Mouse (Mus musculus) gastrocnemius, adult 18-20 months (tissue): ENCODE results near the gene Pdilt. TPM values are rescaled to one million over a fixed set of nuclear protein-coding genes. Genes with fewer than 3 reads are reported as not detected.
"Not testable (repeated sequence)": the region's sequence is repeated elsewhere in the genome, so short reads cannot be mapped to it uniquely, and the experiment has no call there.

Experiments
- DNase-seq: peaks from one replicate; pipeline ENCODE4 v3.0.0; 2021; ENCODE audit warnings: low spot score
- long read RNA-seq, 2 experiments: library from polyadenylated mRNA; stranded (forward); transcript quantifications; one replicate each; pipeline ENCODE4 v2.0.0; 2021
- total RNA-seq, 2 experiments: library from RNA; stranded (reverse); gene quantifications; 2 replicates each; pipeline ENCODE4 v1.2.3; 2021

The Pdilt gene
- not detected for total RNA-seq
- long read RNA-seq, experiment 1 = 0 reads
- long read RNA-seq, experiment 2 = 0 reads

GRCm38 (mm10) chr7:119523389-119523788, at the start of gene Pdilt:
Pdilt (minus strand) TSS chr7:119523489.
- DNase-seq = no peak

DNA sequence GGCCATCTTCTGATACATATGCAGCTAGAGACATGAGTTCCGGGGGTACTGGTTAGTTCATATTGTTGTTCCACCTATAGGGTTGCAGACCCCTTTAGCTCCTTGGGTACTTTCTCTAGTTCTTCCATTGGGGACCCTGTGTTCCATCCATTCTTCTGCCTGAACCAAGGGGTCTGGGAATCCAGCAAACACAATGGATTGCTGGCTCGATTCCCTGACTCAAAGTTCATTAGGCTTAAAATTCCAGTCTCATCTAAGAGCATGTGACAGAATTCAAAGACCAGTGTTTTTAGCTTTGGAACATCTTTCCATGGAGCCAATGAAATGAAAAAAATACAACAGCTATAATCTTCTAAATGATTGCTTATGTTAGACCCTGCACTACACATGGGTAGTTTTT, 39.2 kb upstream of the Pdilt start:
- not testable (repeated sequence) for DNase-seq

- no peak for DNase-seq
Observed at GRCm38 (mm10) chr7:119561441-119561840, 38.2 kb upstream of the Pdilt start.

- DNase-seq = no peak
Observed at GRCm38 (mm10) chr7:119560452-119560835, 37.2 kb upstream of the Pdilt start.

DNA sequence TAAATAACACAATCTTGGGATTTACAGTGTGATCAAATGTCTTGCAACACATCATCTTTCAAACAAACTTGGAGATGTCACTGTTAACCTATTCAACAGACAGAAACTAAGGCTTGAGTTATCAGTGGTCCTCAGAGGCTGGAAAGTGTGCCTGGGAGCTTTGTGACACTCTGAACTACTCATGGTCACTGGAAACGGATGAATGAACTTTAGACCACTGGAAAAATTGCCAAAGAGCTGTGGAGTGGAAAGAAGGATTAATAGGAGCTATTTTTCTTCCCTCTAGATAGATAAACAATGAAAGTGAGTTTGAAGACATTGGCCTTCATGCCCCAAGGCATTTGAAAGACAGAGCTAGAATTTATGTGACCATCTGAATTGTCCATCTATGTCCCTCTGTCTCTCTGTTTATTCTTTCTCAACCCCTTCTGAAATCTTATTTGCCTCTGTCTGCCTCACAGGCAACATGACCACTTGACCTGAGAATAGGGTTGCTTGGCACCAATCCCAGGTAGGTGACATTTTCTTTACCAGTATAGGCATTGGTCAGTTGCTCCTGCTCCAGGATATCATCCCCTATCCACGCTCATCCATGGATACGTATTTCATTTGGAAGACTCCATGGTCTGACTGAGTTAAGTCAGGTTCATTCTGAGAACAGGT, 36.6 kb upstream of the Pdilt start:
- no peak for DNase-seq

DNA sequence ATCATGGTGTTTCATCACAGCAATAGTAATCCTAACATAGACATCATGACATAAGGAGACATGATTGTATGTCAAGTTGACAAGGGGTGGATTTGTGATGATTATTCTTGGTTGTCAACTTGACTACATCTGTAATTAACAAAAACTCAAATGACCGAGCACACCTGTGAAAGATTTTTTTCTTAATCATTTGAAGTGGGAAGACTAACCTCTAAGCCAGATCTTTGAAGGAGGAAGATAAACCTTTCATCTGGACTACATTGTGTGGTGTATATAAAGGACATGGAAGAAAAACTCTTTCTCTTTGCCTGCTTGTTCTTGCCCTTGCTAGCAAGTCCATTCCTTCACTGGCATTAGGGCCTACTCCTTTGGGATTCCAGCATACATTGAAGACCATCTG, 30.8 kb upstream of the Pdilt start, which contains the start of gene Acsm2:
Gene Acsm2, plus strand, starts transcription at position 301 of the 400 bp plus-strand sequence.
- no peak for DNase-seq

DNA sequence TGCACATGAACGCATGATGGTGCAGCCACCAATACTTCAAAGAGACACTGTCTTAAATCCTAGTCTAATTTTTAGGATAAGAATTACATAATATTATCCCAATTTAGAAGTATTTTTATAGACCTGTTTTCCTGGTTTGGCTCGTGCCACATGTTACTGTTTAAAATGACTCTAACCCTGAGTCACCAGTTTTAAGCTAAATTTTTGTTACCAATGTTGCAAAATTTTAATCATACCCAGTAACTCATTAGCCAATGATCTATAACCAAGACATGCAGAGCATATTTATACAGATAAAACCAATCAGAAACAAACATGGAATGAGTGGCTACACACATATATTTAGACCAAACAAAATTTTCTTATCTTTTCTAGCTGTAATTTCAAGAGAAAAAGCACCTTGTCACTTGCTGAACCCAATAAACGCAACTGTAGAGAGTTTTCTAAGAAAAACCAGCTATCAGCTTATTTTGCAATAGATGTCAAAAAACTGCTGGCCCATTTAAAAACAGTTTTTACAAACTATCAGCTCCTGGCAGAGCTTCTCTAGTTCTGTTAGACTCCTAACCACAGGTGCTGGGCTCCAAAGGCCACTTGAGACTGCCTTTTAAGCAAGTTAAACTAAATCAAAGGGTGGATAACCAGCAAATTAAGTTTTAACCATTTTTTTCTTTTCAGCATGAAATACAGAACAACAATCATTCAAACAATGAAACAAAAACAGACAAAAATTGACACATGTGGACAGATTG, 27.4 kb upstream of the Pdilt start:
- DNase-seq = no peak

DNA sequence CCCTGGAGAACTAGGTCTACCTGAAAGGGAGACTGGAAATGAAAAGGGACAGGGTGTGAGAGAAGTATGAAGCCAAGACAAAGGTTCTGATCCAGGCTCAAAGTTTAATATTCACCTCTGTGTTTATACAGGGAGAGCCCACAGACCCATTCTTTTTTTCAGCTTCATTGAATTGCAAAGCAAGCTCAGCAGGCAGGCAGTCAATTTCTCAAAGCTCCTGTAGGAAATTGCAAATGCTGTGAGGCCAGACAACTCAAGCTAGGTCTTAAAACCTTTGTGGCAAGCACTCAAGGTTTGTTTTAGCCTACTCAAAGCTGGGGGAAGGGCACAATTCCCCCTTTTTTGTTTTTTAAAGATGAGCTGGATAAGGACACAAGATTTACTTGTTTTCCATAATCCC, 22.3 kb upstream of the Pdilt start:
- no peak for DNase-seq

DNA sequence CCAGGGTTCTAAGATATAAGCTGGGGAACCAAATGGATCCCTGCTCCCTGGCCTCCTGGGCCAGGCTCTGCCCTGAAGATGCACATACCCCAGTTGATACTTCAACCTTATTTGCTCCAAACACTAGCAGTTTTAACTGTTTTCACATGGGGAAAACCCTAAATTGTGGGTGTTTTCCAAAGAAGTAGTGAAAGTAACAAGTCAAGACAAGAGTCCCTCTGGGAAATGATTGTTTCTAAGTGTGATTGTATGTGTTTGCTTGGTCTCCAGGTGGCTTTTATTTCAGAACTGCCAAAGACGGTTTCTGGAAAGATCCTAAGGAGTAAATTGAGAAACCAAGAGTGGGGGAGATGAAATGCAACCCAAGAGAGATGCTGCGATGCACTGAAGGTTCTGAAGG, 19.2 kb upstream of the Pdilt start:
- no peak for DNase-seq

GRCm38 (mm10) chr7:119534389-119534788, 11.1 kb upstream of the Pdilt start:
- DNase-seq = no peak

- no peak for DNase-seq
Observed at GRCm38 (mm10) chr7:119532924-119533323, 9.6 kb upstream of the Pdilt start.

GRCm38 (mm10) chr7:119528617-119529016, 5.3 kb upstream of the Pdilt start:
- no peak for DNase-seq

GRCm38 (mm10) chr7:119527548-119527947, 4.3 kb upstream of the Pdilt start:
- DNase-seq = no peak

DNA sequence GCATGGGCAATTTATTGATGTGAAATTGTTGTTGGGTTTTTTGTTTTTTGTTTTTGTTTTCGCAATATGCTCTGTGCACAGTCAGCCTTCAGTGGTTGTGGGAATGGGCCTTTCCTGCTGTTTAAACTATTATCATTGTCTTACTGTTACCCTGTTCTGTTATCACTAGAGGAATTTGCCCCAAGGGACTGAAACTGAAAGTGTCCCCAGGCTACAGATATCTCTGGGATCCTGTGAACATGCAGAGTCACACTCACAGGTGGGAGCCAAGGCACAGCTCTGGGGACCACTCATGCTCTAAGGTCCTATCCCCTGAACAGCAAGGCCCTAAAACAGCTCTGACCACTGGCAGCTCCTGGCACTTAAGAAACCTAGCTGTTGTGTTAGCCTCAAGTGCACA, 3.8 kb upstream of the Pdilt start:
- DNase-seq = no peak

- DNase-seq = no peak
Observed at GRCm38 (mm10) chr7:119526486-119526885, 3.2 kb upstream of the Pdilt start.

DNA sequence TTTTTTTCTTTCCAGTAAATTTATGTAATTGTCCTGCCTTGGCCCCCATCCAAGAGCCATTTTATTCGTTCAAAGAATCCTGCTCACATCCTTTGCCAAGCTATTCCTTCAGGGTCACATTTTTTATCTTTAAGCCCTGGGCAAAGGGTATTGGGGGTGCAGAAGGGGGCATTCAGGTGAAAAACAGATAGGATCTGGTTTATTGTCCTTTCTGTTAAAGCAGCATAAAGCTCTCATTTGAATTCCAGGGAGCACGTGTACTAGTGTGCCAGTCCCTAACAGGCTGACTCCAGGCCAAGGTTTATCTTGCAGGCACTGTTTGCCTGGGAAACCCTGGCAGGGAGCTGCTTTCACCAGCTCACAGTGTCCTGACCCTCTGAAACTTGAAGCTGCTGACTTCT, 2.6 kb upstream of the Pdilt start:
- peak; percentile 9 for DNase-seq

- no peak for DNase-seq
Observed at GRCm38 (mm10) chr7:119522385-119522784, 904 bp downstream of the Pdilt start.

GRCm38 (mm10) chr7:119521816-119522215, 1.5 kb downstream of the Pdilt start:
- no peak for DNase-seq

DNA sequence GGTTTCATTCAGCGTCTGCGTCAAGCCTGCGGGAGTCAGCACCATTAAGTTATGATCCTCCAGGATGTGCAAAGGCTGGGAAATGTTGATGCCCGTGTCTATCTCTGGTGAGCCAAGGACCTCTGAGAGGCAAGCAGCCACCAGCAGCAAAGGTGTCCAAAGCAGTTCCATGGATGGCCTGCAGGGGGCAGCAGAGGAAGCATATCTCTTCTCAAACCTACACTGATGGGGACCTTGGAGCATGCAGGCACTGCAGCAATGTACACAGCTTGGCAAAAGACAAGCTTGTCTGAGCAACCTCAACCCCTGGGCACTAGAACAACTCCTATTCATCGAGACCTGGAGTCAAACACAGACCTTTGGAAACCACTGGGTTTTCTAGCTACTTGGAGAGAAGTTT, 3.6 kb downstream of the Pdilt start:
- peak; percentile 19 for DNase-seq

GRCm38 (mm10) chr7:119519163-119519562, 4.1 kb downstream of the Pdilt start, which contains the start of gene Acsm5:
Acsm5 (plus strand) TSS chr7:119519463.
- no peak for DNase-seq

- DNase-seq = no peak
Observed at GRCm38 (mm10) chr7:119516272-119516558, 7.1 kb downstream of the Pdilt start.

DNA sequence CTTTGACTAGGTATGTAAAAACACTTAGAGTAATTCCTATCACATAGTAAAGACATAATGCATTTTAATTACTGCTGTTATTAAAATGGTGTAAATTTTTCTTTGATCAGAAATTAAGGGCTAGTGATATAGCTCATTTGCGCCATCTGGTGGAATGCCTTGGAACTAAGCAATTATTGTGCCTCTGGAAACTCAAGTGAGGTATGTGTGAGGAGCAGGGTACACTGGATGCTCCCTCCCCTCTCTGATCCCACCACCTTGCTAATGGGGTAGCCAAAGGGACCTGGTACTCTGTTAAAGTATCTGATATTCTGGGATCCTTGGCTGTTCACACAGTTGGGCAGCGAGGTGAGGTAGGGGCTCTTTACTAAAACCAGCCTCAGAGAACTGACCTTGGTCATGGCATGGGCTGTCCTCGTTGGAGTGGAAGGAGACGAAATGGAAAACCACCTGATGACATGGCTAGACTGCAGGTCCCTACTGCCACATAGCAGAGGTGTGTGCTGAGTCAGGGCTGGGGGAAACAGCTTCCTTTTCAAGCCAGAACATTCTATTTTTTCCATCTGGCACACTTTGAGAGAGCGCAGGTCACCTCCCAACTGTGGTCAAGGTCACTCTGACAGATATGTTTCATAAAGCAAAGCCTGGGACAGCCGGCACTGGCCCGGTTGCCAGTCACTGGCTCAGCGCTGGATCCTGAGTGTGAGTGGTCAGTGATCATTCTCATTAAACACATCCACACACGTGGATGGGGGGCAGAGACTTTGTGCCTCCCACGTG, 7.6 kb downstream of the Pdilt start:
- peak; percentile 9 for DNase-seq
